Mouse (Mus musculus): ENCODE data around the gene Kdelr1. TPM values are rescaled to one million over a fixed set of nuclear protein-coding genes. Genes with fewer than 3 reads are reported as not detected.
"Not testable (repeated sequence)": the region's sequence is repeated elsewhere in the genome, so short reads cannot be mapped to it uniquely, and the experiment has no call there.

The Kdelr1 gene
- total RNA-seq, 2 experiments from 2014 or later, result 68.3 to 145 TPM

DNA sequence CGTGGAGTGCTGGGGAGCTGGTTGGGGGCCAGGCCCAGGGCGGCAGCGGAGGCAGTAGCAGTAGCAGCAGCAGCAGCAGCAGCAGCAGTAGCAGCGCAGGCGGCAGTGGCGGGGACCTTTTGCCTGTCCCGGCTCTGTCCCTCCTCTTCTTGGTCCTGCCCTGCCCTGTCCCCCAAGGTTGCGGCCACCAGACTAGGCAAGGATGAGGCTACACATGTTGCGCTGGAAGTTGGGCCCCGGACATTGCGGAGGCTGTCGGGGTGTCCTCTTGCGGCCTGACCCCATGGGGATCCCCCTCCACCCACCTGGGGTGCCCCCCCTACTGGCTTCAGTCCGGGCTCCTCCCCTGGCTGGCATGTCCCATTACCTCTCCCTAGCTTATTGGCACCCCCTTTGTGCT is 2.8 kb upstream of the Kdelr1 start:
- ATAC-seq (replicated peaks; ENCODE audit: poor library complexity), result no peak

DNA sequence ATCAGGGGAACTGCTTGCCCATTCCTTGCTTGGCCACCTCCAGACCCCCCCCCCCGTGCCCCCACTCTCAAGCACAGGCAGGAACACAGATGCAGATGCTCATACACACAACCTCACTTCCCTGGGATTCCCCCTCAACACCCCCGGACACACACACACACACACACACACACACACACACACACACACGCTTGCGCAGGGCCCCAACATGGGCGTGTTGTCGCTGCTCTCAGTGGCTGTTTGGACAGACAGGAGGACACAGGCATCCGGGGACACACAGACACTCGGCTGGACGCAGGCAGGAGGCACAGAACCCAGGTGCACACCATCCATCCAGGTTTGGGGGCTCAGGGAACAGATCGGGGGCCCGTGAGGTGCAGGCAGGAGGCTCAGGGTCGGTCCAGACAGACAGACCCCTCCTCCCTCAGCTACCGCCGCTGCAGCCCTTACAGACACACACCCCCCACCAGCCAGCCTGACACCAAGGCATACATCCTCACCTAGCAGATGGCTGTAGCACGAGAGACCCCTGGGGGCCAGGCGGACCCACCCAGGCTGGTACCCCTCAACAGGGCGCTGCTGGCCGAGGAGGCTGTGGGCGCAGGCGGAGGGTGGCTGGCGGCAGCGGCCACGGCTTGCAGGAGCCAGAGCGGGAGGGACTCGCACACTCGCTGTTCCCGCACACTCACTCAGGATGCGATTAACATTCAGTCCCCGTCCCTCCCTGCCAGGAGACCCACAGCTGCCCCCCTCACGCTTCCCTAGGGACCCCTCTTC is 2.1 kb upstream of the Kdelr1 start:
- no peak for ATAC-seq (replicated peaks; ENCODE audit: poor library complexity)

DNA sequence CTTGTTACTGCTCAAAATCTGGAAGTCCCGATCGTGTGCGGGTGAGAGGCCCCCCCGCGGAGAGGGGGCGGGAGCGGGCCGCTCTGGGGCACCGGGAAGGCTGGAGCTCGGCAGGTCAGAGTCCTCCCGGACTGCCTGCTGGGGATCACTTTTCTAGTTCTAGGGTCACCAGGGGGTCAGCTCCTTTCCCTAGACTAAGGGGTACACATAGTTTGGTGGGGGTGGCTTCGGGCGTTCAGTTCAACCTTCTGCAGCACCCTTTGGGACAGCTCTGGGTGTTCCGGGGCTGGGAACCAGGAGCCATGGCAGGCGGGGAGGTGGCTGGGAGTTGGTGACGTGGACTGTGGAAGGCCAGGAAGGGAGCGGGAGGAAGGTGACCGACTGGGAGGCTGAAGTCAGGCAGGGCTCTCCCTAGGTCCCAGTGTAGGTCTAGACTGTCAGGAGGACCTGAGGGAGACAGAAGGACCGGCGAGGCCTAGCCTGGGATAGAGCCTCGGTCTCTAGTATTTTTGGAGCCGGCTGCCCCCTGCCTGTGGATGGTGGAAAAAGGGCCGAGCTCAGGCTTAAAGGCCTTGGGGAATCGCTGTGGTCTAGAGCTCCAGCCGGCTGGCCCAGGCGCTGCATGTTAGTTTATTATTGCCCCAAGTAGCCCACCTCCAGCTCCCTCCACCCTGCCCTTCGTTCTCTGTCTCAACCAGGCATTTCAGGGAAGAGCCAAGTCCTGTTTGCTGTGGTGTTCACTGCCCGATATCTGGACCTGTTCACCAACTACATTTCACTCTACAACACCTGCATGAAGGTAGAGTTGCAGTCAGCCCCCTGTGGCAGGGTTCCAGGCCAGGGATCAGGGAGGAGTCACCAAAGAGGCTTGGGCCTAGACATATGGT is 732 bp downstream of the Kdelr1 start:
- peak; percentile 59 for ATAC-seq (replicated peaks; ENCODE audit: poor library complexity)

DNA sequence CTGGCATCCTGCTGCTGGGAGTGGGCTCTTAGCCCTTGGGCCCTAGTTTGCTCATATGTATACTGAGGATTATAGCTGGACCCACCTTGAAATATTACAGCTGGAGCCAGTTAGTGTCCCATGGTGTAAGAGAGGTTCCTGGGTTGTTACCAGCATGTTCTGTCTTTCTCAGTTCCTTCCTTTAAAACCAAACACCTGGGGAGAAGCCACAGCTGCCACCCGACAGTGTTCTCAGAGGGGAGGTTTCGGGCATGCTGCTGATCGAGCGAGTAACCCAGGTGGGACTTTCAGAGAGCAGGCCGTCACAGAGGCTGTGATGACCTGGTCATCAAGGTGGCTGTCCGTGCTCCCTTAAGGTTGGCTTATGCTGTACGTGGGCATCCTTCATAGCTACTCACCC is 4.3 kb downstream of the Kdelr1 start:
- no peak for ATAC-seq (replicated peaks; ENCODE audit: poor library complexity)

DNA sequence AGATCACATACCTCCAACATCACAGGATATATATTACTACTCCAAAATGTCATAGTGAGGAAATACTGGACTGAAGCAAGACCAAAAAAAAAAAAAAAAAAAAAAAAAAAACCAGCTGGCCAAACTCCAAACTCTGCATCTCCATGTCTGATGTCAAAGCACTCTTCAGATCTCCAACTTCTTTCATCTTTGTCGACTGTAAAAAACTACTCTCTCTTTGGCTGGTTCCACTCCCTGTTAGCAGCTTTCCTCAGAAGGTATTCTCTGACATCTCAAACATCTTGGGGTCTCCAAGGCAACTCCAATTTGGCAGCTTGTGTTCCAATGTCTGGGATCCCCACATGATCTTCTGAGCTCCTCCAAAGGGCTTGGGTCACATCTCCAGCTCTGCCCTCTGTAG is 5.7 kb downstream of the Kdelr1 start, which contains the start of gene Grin2d:
Gene Grin2d, minus strand, starts transcription at position 101 of the 400 bp plus-strand sequence.
- ATAC-seq (replicated peaks; ENCODE audit: poor library complexity), result not testable (repeated sequence)

DNA sequence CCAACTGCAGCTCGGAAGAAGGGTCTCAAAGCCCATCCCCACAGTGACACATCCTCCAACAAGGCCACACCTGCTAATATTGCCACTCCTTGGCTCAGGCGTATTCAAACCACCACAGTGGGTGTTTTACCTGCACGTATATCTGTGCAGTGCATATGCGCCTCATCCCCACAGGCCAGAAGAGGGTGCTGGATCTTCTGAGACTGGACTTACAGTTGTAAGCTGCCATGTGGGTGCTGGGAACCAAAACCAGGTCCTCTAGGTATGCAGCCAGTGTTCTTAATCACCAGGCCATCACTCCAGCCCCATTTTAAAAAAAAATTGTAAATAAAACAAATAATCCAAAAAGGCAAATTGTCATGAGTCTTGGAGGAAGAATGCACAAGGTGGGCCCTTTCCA is 8.0 kb downstream of the Kdelr1 start:
- ATAC-seq (replicated peaks; ENCODE audit: poor library complexity), result no peak

DNA sequence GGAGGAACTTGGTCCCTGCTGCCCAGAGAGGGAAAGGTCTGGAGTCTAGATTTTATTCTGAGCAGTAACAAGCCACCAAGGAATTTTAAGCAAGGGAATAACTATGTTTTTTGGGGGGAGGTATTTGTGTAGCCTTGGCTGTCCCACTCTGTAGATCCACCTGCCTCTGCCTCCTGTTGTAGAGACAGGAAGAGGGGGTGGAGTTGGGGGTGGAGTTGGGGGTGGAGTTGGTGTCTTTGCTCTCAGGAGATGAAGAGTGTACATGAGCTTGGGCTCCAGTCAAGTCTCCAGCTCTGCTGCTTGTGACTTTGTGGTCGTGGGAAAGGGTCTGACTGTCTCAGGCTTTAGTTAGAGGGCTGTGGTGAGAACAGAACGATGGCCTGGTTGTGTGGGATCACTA is 8.4 kb downstream of the Kdelr1 start:
- no peak for ATAC-seq (replicated peaks; ENCODE audit: poor library complexity)

DNA sequence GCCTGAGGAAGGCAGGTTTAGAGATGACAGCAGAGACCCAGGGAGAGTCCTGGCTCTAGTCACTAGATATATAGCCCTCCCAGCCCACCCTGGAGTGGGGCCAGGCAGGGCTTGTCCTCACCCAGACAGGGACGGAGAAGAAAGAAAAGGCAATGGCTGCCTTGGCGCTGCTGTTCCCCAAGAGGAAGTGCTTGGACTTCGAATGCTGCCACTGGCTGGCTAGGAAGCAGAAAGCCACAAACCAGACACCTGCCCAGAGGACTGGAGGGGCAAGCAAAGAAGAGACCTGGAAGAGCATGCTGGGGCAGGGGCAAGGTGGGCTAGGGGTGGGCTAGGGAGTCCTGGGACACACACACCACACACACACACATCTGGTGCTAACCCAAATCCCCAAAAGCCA is 14.7 kb downstream of the Kdelr1 start:
- ATAC-seq (replicated peaks; ENCODE audit: poor library complexity), result 0 out of 2 replicates have a peak, but pooled peaks have one; percentile 31

DNA sequence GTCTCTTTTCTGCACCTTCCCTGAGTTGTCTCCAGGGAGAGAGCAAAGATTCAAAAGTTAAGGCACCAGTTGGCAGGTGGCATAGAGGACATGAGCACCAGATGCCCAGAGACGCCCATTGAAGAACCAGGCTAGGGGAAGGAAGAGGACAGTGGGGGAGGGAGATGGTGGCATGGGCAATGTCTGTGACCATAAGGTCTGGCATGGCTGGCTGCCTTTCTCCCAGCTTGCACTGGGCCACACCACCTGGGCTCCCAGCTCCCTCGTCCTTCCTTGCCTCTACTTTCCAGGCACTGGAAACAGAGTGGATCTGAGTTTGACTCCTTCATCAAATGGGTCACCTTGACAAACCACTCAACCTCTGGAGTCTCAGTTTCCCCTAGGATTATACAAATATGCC is 20.1 kb downstream of the Kdelr1 start:
- ATAC-seq (replicated peaks; ENCODE audit: poor library complexity), result no peak

DNA sequence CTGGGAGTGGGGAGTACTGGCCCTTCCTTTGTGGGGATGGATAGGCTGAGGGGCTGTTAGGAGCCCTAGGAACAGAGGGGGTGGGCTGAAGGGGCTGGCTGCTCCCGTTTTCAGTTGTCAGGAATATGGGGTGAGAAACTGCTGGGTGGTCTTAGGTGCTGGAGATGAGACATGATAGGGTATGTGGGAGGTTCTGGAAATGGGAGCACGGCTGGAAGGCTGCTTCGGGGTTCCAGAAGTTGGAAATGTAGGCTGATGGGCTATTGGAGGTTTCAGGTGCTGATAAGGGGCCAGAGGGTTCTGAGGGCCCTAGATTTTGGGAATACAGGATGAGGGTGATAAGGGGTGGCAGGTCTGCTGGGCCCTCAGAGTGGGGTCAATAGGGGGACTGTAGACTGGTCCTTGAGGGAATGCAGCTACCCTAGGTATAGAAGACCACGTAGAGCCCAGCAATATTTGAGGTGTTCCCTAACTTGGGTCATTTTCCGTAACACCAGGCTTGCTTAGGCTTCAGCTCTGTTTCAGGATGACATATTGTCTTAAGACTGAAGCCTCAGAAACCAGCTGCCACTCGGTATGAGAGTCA is 23.5 kb downstream of the Kdelr1 start:
- no peak for ATAC-seq (replicated peaks; ENCODE audit: poor library complexity)

DNA sequence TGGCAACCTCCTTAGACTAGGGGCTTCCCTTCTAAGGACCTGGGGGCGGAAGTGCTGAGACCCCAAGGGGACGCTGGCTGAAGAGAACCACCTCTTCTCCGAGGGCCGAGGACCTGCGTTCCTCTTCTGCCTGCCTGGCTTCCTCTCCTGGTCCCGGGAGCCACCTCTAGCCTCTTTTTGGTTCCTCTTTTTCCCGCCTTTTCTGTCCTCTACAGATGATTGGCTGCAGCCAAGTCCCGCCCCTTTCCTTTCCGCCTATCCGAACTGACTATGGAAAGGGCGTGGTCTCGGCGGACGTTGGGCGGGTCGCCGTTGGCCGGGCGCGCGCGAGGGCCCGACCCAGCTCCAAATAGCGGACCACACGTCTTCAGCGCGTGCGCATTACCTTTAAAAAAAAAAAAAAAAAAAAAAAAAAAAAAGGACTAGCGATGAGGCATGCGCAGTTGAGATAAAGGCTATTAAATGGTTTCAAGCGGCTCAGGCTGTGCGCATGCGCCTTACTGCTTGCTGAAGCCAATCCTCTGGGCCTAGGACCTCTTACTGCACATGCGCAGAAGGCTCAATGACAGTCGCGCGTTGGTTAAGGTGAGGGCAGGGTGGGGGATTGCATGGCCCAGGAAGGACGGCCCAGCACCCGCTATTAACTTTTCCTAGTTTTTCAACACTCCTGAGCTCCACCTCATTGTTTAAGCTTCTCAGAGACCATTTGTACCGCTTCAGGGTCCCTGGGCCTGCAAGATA is 24.1 kb downstream of the Kdelr1 start, which contains the start of the genes Syngr4 and Tmem143:
Gene Syngr4, minus strand, starts transcription at position 198 of the 741 bp plus-strand sequence.
Gene Tmem143, plus strand, starts transcription at position 425 of the 741 bp plus-strand sequence.
- peak; percentile 85 for ATAC-seq (replicated peaks; ENCODE audit: poor library complexity)

DNA sequence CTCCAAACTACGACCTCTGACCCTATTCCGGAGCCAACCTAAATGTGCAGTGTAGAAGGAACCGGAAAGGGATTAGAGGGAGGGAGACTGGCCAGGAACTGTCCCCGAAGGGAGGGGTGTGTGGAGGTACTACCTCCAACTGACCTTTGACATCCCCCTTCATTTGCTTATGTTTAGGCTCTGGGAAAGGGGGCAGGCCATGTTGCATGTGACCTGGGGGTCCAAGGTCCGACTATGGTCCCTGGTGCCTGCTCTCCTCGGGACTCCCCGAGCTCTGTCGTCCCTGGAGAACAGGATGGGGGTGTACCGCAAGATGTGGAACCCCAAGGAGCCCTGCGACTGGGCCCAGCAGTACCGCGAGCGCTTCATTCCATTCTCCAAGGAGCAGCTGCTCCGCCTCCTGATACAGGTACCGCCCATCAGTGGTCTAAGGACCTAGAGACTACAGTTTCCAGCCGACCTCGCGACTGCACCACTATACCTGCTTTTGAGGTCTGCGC is 24.7 kb downstream of the Kdelr1 start:
- ATAC-seq (replicated peaks; ENCODE audit: poor library complexity), result peak; percentile 33

DNA sequence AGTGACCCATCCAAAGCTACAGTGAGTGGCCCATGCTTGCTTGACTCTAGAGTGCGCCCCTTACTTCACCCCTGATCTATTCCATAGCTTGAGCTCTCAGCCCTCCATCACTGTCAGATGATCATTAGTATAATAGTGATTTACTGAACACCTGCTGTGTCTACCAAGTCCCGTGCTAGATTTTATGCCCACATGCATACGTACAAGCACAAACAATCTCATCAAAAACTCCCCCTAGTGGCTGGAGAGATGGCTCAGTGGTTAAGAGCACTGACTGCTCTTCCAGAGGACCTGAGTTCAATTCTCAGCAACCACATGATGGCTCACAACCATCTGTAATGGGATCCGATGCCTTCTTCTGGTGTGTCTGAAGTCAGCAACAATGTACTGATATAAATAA is 25.6 kb downstream of the Kdelr1 start:
- ATAC-seq (replicated peaks; ENCODE audit: poor library complexity), result not testable (repeated sequence)

DNA sequence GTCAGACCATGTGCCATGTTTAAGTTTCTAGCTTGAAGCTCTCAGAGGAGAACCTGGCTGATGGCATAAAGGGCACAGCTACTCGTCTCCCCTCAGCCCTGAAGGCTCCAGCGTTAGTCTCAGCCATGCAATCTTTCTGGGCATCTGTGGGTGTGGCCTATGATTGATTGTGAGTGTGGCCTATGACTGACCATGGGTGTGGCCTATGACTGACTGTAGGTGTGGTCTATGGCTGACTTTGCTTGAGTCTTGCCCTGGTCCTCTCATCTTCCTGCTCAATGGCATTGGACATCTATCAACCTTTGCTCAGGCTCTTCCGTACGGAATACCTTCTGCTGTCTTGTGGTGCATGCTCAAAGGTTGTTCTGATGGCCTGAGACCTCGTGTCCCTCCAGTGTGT is 29.0 kb downstream of the Kdelr1 start:
- ATAC-seq (replicated peaks; ENCODE audit: poor library complexity), result peak; percentile 69

DNA sequence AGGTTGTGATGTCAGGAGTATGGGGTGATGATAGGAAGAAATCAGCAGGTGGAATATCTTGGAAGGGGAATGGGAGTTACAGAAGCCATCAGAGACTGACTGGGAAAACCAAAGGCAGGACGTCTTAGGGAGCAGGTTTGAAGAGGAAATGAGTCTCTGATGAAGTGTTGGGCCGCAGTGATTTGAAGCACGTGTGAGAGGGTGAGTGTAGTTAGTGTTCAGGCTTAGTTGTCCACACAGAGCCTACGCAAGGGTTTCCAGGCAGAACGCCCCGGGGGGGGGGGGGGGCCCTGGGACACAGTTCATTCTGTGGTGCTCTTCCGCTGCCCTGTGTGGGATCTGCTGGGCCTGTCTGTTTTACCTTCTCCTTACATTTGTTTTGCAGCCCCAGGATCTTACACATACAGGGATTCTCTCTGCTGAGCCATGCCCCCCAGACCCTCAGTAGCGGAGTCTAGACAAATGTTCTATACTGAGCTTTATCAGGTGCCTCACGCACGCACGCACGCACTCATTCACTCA is 30.0 kb downstream of the Kdelr1 start:
- ATAC-seq (replicated peaks; ENCODE audit: poor library complexity), result no peak

DNA sequence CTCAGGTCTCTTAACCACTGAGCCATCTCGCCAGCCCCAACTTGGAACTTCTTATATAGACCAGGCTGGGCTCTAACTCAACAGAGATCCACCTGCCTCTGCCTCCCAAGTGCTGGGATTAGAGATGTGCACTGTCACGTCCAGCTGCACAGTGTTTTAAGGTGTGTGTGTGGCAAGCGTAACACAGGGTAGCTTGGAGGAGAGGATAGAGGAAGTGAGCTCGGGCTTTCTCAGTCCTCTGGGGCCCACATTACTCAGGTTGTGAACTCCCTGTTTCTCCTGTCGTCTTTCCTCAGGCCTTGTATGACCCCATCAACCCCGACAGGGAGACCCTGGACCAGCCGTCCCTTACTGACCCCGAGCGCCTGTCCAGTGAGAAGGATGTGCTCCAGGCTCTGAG is 34.0 kb downstream of the Kdelr1 start:
- no peak for ATAC-seq (replicated peaks; ENCODE audit: poor library complexity)

DNA sequence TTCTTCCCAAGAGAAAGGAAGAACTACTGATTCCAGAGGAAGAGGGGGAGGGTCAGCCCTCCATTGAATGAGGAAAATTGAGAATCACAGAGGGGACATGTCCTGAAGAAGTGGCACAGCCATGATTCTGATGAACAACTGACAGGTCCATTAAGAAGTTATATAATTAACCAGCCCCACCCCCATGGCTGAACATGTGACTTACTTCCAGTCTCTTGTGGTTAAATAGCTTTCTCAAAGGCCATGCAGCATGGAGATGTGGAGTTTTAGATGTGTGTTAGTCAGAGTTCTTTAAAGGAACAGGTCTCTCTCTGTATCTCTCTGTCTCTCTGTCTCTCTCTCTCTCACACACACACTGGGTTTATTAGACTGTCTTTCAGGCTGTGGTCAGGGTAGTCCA is 35.8 kb downstream of the Kdelr1 start:
- ATAC-seq (replicated peaks; ENCODE audit: poor library complexity), result peak; percentile 50

DNA sequence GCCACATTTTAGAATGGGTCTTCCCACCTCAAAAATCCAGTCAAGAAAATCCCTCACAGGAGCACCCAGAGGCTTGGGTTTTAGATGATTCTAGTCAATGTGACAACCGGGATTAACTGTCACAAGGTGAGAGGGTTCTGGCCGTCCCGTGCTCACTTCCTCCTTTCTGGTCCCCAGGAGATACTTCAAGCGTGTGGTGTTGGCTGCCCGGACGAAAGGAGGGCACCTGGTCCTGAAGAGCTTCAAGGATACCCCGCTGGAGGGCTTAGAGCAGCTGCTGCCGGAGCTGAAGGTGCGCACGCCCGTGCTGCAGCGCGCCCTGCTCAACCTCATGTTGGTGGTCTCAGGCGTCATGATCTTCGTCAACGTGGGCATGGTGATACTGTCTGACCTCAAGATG is 36.6 kb downstream of the Kdelr1 start:
- no peak for ATAC-seq (replicated peaks; ENCODE audit: poor library complexity)

DNA sequence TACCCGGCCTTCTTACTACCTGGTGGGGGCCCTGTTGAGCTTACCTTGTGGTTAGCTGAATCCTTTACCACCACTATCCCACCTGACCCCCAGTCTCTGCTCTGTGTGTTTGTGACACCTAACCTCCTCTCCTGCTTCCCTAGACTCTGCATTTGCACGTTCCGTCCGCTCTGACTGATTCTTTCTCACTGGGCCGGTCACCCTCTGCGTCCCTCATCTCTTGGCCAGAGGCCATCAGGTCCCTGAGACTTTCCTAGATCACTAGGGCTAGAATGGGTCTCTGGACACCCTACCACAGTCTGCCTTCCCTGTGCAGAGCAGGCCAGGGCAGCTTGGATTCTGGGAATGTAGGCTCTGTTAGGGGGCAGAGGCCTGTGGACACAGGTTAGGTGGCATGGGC is 41.5 kb downstream of the Kdelr1 start:
- ATAC-seq (replicated peaks; ENCODE audit: poor library complexity), result no peak

DNA sequence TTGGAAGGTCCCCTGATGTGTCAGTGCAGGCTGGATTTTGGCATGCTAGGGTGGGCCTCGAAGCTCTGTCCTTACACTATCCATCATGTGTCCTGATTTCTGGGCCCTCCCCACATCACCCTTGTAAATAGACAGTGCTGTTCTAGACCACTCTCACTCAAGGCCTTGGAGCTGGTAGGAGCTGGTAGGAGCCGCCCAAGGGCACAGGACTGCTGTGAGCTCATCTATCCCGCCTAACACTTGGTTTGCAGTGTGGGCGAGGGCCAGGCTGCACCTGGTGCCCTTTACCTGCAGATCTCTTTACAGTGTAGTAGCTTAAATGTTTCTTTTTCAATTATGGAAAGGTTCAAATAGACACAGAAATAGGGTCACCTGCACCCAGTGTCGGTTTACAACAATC is 42.4 kb downstream of the Kdelr1 start:
- ATAC-seq (replicated peaks; ENCODE audit: poor library complexity), result no peak

Measured in megakaryocyte progenitor cell, adult 5-6 weeks (primary cell).